Mouse (Mus musculus): ENCODE data around the gene D330020A13Rik.

GRCm38 (mm10) chr6:120291396-120292009 is 2.7 kb upstream of the D330020A13Rik start:
- TF ChIP-seq HCFC1 (IDR thresholded peaks at IDR 0.05; ENCODE audit: borderline replicate concordance, insufficient read depth, low read length), result no peak
- no peak for TF ChIP-seq CHD2 (IDR thresholded peaks at IDR 0.05; ENCODE audit: low read depth, low read length)
- TF ChIP-seq MAFK (IDR thresholded peaks at IDR 0.05; ENCODE audit: insufficient read depth, low read depth, low read length), result peak; percentile 95
- no peak for TF ChIP-seq ZNF384 (IDR thresholded peaks at IDR 0.05; ENCODE audit: low read depth, low read length)
